Mouse (Mus musculus): Measurements from ENCODE around the gene Mapk12. TPM values are rescaled to one million over a fixed set of nuclear protein-coding genes. Genes with fewer than 3 reads are reported as not detected.

The Mapk12 gene
- total RNA-seq, 2 experiments from 2014 or later: 0.93 TPM; not detected in 1

GRCm38 (mm10) chr15:89141443-89141842 is 940 bp upstream of the Mapk12 start:
- no peak for ATAC-seq (replicated peaks; ENCODE audit: poor library complexity, severe bottlenecking)

- ATAC-seq (replicated peaks; ENCODE audit: poor library complexity, severe bottlenecking): peak; percentile 7; the same call in 1 of the 2 replicates
These were observed 350 bp downstream of the Mapk12 start for GRCm38 (mm10) chr15:89140048-89140658.

- no peak for ATAC-seq (replicated peaks; ENCODE audit: poor library complexity, severe bottlenecking)
These were observed 2.0 kb downstream of the Mapk12 start for GRCm38 (mm10) chr15:89138531-89138930.

- ATAC-seq (replicated peaks; ENCODE audit: poor library complexity, severe bottlenecking): no peak
These were observed 2.5 kb downstream of the Mapk12 start for GRCm38 (mm10) chr15:89138046-89138405.

GRCm38 (mm10) chr15:89137378-89138045 is 3.0 kb downstream of the Mapk12 start:
- ATAC-seq (replicated peaks; ENCODE audit: poor library complexity, severe bottlenecking): no peak

GRCm38 (mm10) chr15:89136461-89137155 is 3.9 kb downstream of the Mapk12 start:
- ATAC-seq (replicated peaks; ENCODE audit: poor library complexity, severe bottlenecking): no peak

- peak; percentile 80 for ATAC-seq (replicated peaks; ENCODE audit: poor library complexity, severe bottlenecking)
These were observed 9.2 kb downstream of the Mapk12 start for GRCm38 (mm10) chr15:89131316-89131715.

- ATAC-seq (replicated peaks; ENCODE audit: poor library complexity, severe bottlenecking): no peak
These were observed 10.3 kb downstream of the Mapk12 start for GRCm38 (mm10) chr15:89130245-89130644.

- peak; percentile 55 for ATAC-seq (replicated peaks; ENCODE audit: poor library complexity, severe bottlenecking)
These were observed 11.8 kb downstream of the Mapk12 start, which contains the start of gene Hdac10 for GRCm38 (mm10) chr15:89128382-89129350. Gene Hdac10 (minus strand): TSS chr15:89128700.

- no peak for ATAC-seq (replicated peaks; ENCODE audit: poor library complexity, severe bottlenecking)
These were observed 13.1 kb downstream of the Mapk12 start for GRCm38 (mm10) chr15:89127364-89127940.

GRCm38 (mm10) chr15:89126622-89127021 is 13.9 kb downstream of the Mapk12 start:
- ATAC-seq (replicated peaks; ENCODE audit: poor library complexity, severe bottlenecking): no peak

GRCm38 (mm10) chr15:89125351-89125750 is 15.2 kb downstream of the Mapk12 start:
- ATAC-seq (replicated peaks; ENCODE audit: poor library complexity, severe bottlenecking): no peak

GRCm38 (mm10) chr15:89124312-89124711 is 16.2 kb downstream of the Mapk12 start:
- ATAC-seq (replicated peaks; ENCODE audit: poor library complexity, severe bottlenecking): no peak

GRCm38 (mm10) chr15:89123595-89123994 is 16.9 kb downstream of the Mapk12 start:
- ATAC-seq (replicated peaks; ENCODE audit: poor library complexity, severe bottlenecking): no peak

- peak; percentile 96 for ATAC-seq (replicated peaks; ENCODE audit: poor library complexity, severe bottlenecking)
These were observed 17.7 kb downstream of the Mapk12 start, which contains the start of gene Tubgcp6 for GRCm38 (mm10) chr15:89122649-89123366. Gene Tubgcp6 (minus strand): TSS chr15:89123112.

GRCm38 (mm10) chr15:89118007-89118406 is 22.5 kb downstream of the Mapk12 start:
- peak; percentile 63 for ATAC-seq (replicated peaks; ENCODE audit: poor library complexity, severe bottlenecking)

- ATAC-seq (replicated peaks; ENCODE audit: poor library complexity, severe bottlenecking): no peak
These were observed 30.4 kb downstream of the Mapk12 start for GRCm38 (mm10) chr15:89110147-89110546.

- ATAC-seq (replicated peaks; ENCODE audit: poor library complexity, severe bottlenecking): no peak
These were observed 33.5 kb downstream of the Mapk12 start for GRCm38 (mm10) chr15:89106976-89107375.

GRCm38 (mm10) chr15:89106073-89106472 is 34.4 kb downstream of the Mapk12 start:
- ATAC-seq (replicated peaks; ENCODE audit: poor library complexity, severe bottlenecking): no peak
